In genomic region chr13:49466393-49467075, GRCm38 (mm10) we compare ENCODE assay signal across 8 mouse cellular contexts. TPM values are rescaled to one million over a fixed set of nuclear protein-coding genes. Genes with fewer than 3 reads are reported as not detected.
DNase-seq lines count a peak whose midpoint lies in the region; ATAC-seq lines count a peak whose summit lies in the region.

No protein-coding gene starts in this region.

- H3K4me2 ChIP-seq in intestine, embryonic 14.5 days (ENCODE audit: low read length) = no peak overlapping the region
- H3K4me2 ChIP-seq in intestine, embryonic 15.5 days (replicated peaks) = no peak overlapping the region
- no peak overlapping the region for H3K4me2 ChIP-seq in heart, embryonic 13.5 days
- no peak overlapping the region for H3K4me2 ChIP-seq in limb, embryonic 15.5 days

- H3K36me3 ChIP-seq in intestine, embryonic 14.5 days (ENCODE audit: control insufficient read depth, insufficient read depth, low read length) = peaks cover 32% of the 10 kb centered on the region
- peaks cover 17% of the 10 kb centered on the region; the same call in 1 of the 2 replicates for H3K36me3 ChIP-seq in intestine, embryonic 15.5 days
- H3K36me3 ChIP-seq in heart, embryonic 13.5 days = peaks cover 42% of the 10 kb centered on the region
- H3K36me3 ChIP-seq in limb, embryonic 15.5 days = peaks cover 31% of the 10 kb centered on the region

- no peaks in the 10 kb centered on the region for H3K27me3 ChIP-seq in intestine, embryonic 14.5 days (replicated peaks; ENCODE audit: control insufficient read depth, insufficient read depth, low read length)
- H3K27me3 ChIP-seq in intestine, embryonic 15.5 days (replicated peaks) = no peaks in the 10 kb centered on the region
- H3K27me3 ChIP-seq in heart, embryonic 13.5 days (replicated peaks) = no peaks in the 10 kb centered on the region
- H3K27me3 ChIP-seq in limb, embryonic 15.5 days = no peaks in the 10 kb centered on the region

- no peak for ATAC-seq in intestine, embryonic 14.5 days (replicated peaks; ENCODE audit: low FRiP score, low TSS enrichment, low read depth)
- no peak for ATAC-seq in intestine, embryonic 15.5 days
- no peak for ATAC-seq in heart, embryonic 13.5 days (ENCODE audit: extremely low read depth, insufficient number of reproducible peaks, low FRiP score, low TSS enrichment)
- ATAC-seq in limb, embryonic 15.5 days (ENCODE audit: insufficient number of reproducible peaks, low FRiP score, low TSS enrichment, low read depth) = peak; percentile 87
- ATAC-seq in granulocyte monocyte progenitor cell, adult 5-6 weeks (replicated peaks; ENCODE audit: poor library complexity, severe bottlenecking) = no peak

- H3K9me3 ChIP-seq in intestine, embryonic 14.5 days (ENCODE audit: control insufficient read depth, low read length) = no peaks in the 10 kb centered on the region
- no peaks in the 10 kb centered on the region for H3K9me3 ChIP-seq in intestine, embryonic 15.5 days
- no peaks in the 10 kb centered on the region for H3K9me3 ChIP-seq in heart, embryonic 13.5 days
- H3K9me3 ChIP-seq in limb, embryonic 15.5 days = no peaks in the 10 kb centered on the region

- no peak overlapping the region for H3K9ac ChIP-seq in intestine, embryonic 14.5 days (ENCODE audit: low read length)
- no peak overlapping the region for H3K9ac ChIP-seq in intestine, embryonic 15.5 days
- H3K9ac ChIP-seq in heart, embryonic 13.5 days = no peak overlapping the region
- H3K9ac ChIP-seq in limb, embryonic 15.5 days = no peak overlapping the region

- no peaks in the 10 kb centered on the region for H3K4me1 ChIP-seq in intestine, embryonic 14.5 days (replicated peaks; ENCODE audit: control insufficient read depth, insufficient read depth, low read length)
- no peaks in the 10 kb centered on the region for H3K4me1 ChIP-seq in intestine, embryonic 15.5 days (replicated peaks)
- peaks cover 15% of the 10 kb centered on the region for H3K4me1 ChIP-seq in heart, embryonic 13.5 days
- peaks cover 41% of the 10 kb centered on the region for H3K4me1 ChIP-seq in limb, embryonic 15.5 days

- H3K4me3 ChIP-seq in intestine, embryonic 14.5 days (ENCODE audit: low read depth, low read length) = no peak overlapping the region
- H3K4me3 ChIP-seq in intestine, embryonic 15.5 days (replicated peaks) = no peak overlapping the region
- H3K4me3 ChIP-seq in heart, embryonic 13.5 days = no peak overlapping the region
- H3K4me3 ChIP-seq in limb, embryonic 15.5 days = no peak overlapping the region

- WGBS in intestine, embryonic 14.5 days = 79% methylated on average over 11 of the region's 11 CpGs
- WGBS in intestine, embryonic 15.5 days = 79% methylated on average over 11 of the region's 11 CpGs
- 72% methylated on average over 11 of the region's 11 CpGs for WGBS in heart, embryonic 13.5 days
- 28% methylated on average over 11 of the region's 11 CpGs for WGBS in limb, embryonic 15.5 days

- H3K27ac ChIP-seq in intestine, embryonic 14.5 days (ENCODE audit: low read depth) = peak overlapping the region; percentile 38
- H3K27ac ChIP-seq in intestine, embryonic 15.5 days = no peak overlapping the region
- peak overlapping the region; percentile 29 for H3K27ac ChIP-seq in heart, embryonic 13.5 days (replicated peaks)
- peak overlapping the region; percentile 96 for H3K27ac ChIP-seq in limb, embryonic 15.5 days

- DNase-seq in intestine, embryonic 14.5 days (ENCODE audit: low spot score) = no peak
- peak; percentile 54 to 73 for DNase-seq in adrenal gland, postnatal 36 days
- no peak for DNase-seq in spleen, postnatal 10 days (ENCODE audit: low spot score in 2 of 2)
- no peak for DNase-seq in layer of hippocampus, postnatal 25 days (ENCODE audit: extremely low spot score in 1 of 2, low spot score in 1 of 2)

RNA-seq across cellular contexts. Expression of gene Tes3-ps, which starts 26.6 kb away (rescaled TPM):
- polyA plus RNA-seq in intestine, embryonic 14.5 days (2014; fragmentation: Nextera tagmentation; extraction: Ambion mirVana) = 0.55 and 1.0 TPM in 2 replicates
- 0.68 and 0.77 TPM in 2 replicates for polyA plus RNA-seq in intestine, embryonic 15.5 days (2015; fragmentation: Nextera tagmentation; extraction: Ambion mirVana)
- 1 to 10 TPM; 1.5 to 1.7 TPM for total RNA-seq in adrenal gland, postnatal 36 days (2021)
- polyA plus RNA-seq in heart, embryonic 13.5 days (2015; fragmentation: Nextera tagmentation; extraction: Ambion mirVana) = 0.72 and 1.1 TPM in 2 replicates
- 0.72 and 0.88 TPM in 2 replicates for polyA plus RNA-seq in limb, embryonic 15.5 days (2015; fragmentation: Nextera tagmentation; extraction: Ambion mirVana)
- 0.28 and 1.0 TPM in 2 replicates for total RNA-seq in granulocyte monocyte progenitor cell, adult 5-6 weeks (2014; fragmentation: Nextera tagmentation)
- total RNA-seq in granulocyte monocyte progenitor cell, adult 5-6 weeks (2017) = 3.1 and 5.6 TPM in 2 replicates
- total RNA-seq in layer of hippocampus, postnatal 25 days (2021) = 1 to 10 TPM in 1 of 2 experiments, under 1 TPM in 1; 0.85 to 1.9 TPM

RNA-seq across cellular contexts. Expression of gene Ecm2, which starts 38.1 kb away (rescaled TPM):
- polyA plus RNA-seq in intestine, embryonic 14.5 days (2014; fragmentation: Nextera tagmentation; extraction: Ambion mirVana) = 0.38 and 0.95 TPM in 2 replicates
- 0.84 and 0.92 TPM in 2 replicates for polyA plus RNA-seq in intestine, embryonic 15.5 days (2015; fragmentation: Nextera tagmentation; extraction: Ambion mirVana)
- 1 to 10 TPM; 6.7 to 6.9 TPM for total RNA-seq in adrenal gland, postnatal 36 days (2021)
- 2.7 and 3.2 TPM in 2 replicates for polyA plus RNA-seq in heart, embryonic 13.5 days (2015; fragmentation: Nextera tagmentation; extraction: Ambion mirVana)
- 4.0 and 7.2 TPM in 2 replicates for polyA plus RNA-seq in limb, embryonic 15.5 days (2015; fragmentation: Nextera tagmentation; extraction: Ambion mirVana)
- total RNA-seq in granulocyte monocyte progenitor cell, adult 5-6 weeks (2014; fragmentation: Nextera tagmentation) = 0.17 TPM in 1 of 2 replicates, not detected in the other
- 0.26 TPM in 1 of 2 replicates, not detected in the other for total RNA-seq in granulocyte monocyte progenitor cell, adult 5-6 weeks (2017)
- 1 to 10 TPM; 4.7 to 5.3 TPM for total RNA-seq in layer of hippocampus, postnatal 25 days (2021)

RNA-seq across cellular contexts. Expression of gene Ippk, which starts 45.5 kb away (rescaled TPM):
- polyA plus RNA-seq in intestine, embryonic 14.5 days (2014; fragmentation: Nextera tagmentation; extraction: Ambion mirVana) = 18.5 and 18.7 TPM in 2 replicates
- 19.1 and 19.7 TPM in 2 replicates for polyA plus RNA-seq in intestine, embryonic 15.5 days (2015; fragmentation: Nextera tagmentation; extraction: Ambion mirVana)
- total RNA-seq in adrenal gland, postnatal 36 days (2021) = 10 to 100 TPM; 33.1 to 49.4 TPM
- 11.5 and 12.5 TPM in 2 replicates for polyA plus RNA-seq in heart, embryonic 13.5 days (2015; fragmentation: Nextera tagmentation; extraction: Ambion mirVana)
- 14.2 and 14.7 TPM in 2 replicates for polyA plus RNA-seq in limb, embryonic 15.5 days (2015; fragmentation: Nextera tagmentation; extraction: Ambion mirVana)
- 6.3 and 6.5 TPM in 2 replicates for total RNA-seq in granulocyte monocyte progenitor cell, adult 5-6 weeks (2014; fragmentation: Nextera tagmentation)
- 13.8 and 19.4 TPM in 2 replicates for total RNA-seq in granulocyte monocyte progenitor cell, adult 5-6 weeks (2017)
- 10 to 100 TPM; 29.8 to 31.1 TPM for total RNA-seq in layer of hippocampus, postnatal 25 days (2021)

Comparison
In these comparisons a context has a peak if more than half of its experiments do, and no peak if none do; other contexts are left out.
1. DNase-seq: peak in adrenal gland, postnatal 36 days (2 of 2); none in intestine, embryonic 14.5 days (single experiment), spleen, postnatal 10 days (0 of 2) and layer of hippocampus, postnatal 25 days (0 of 2).